Mouse (Mus musculus): Measurements from ENCODE around the gene Mypop.

The Mypop gene

GRCm38 (mm10) chr7:19003902-19004630 is 13.0 kb downstream of the Mypop start, which contains the start of gene Irf2bp1:
Irf2bp1 (plus strand) TSS chr7:19004044.
- Histone ChIP-seq H3K27me3 (ENCODE audit: insufficient read depth, low read length) (no peaks in the 10 kb centered on the region), H3K4me3 (replicated peaks; ENCODE audit: low read length) (peak within 1 kb of the TSS; percentile 90), H3K36me3 (ENCODE audit: insufficient read depth, low read length) (peaks cover 27% of the 10 kb centered on the region), H3K4me1 (replicated peaks; ENCODE audit: low read depth, low read length) (peaks cover 72% of the 10 kb centered on the region), H3K9me3 (ENCODE audit: low read length) (no peaks in the 10 kb centered on the region)
- TF ChIP-seq POU5F1 (IDR thresholded peaks at IDR 0.05; ENCODE audit: borderline replicate concordance, low read length) (no peak), NANOG (IDR thresholded peaks at IDR 0.05; ENCODE audit: borderline replicate concordance, low read length) (no peak), CTCF (conservative IDR thresholded peaks at IDR 0.05; ENCODE audit: low read length) (no peak)

- no peaks in the 10 kb centered on the region for H3K27me3 ChIP-seq (ENCODE audit: insufficient read depth, low read length)
- H3K4me3 ChIP-seq (replicated peaks; ENCODE audit: low read length), result peak overlapping the region; percentile 90
- TF ChIP-seq CTCF (conservative IDR thresholded peaks at IDR 0.05; ENCODE audit: low read length) (no peak), NANOG (IDR thresholded peaks at IDR 0.05; ENCODE audit: borderline replicate concordance, low read length) (no peak), POU5F1 (IDR thresholded peaks at IDR 0.05; ENCODE audit: borderline replicate concordance, low read length) (no peak)
- H3K36me3 ChIP-seq (ENCODE audit: insufficient read depth, low read length), result peaks cover 27% of the 10 kb centered on the region
- peaks cover 66% of the 10 kb centered on the region for H3K4me1 ChIP-seq (replicated peaks; ENCODE audit: low read depth, low read length)
- no peaks in the 10 kb centered on the region for H3K9me3 ChIP-seq (ENCODE audit: low read length)
Observed at GRCm38 (mm10) chr7:19004631-19005079, 13.6 kb downstream of the Mypop start.

DNA sequence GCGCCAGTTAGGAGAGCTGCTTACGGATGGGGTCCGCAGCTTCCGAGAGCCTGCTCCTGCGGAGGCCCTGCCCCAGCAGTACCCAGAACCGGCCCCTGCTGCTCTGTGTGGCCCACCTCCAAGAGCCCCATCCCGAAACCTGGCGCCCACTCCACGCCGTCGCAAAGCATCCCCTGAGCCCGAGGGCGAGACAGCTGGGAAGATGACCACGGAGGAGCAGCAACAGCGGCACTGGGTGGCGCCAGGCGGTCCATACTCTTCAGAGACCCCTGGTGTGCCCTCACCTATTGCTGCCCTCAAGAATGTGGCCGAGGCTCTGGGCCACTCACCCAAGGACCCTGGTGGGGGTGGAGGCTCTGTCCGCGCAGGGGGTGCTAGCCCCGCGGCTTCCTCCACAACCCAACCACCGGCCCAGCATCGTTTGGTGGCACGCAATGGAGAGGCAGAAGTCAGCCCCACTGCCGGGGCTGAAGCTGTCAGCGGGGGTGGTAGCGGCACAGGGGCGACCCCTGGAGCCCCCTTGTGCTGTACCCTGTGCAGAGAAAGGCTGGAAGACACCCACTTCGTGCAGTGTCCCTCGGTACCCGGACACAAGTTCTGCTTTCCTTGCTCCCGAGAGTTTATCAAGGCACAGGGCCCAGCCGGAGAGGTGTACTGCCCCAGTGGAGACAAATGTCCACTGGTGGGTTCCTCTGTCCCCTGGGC is 14.5 kb downstream of the Mypop start:
- H3K27me3 ChIP-seq (ENCODE audit: insufficient read depth, low read length), result 0 out of 2 replicates have a peak, but pooled peaks cover 2% of the 10 kb centered on the region
- peak overlapping the region; percentile 90 for H3K4me3 ChIP-seq (replicated peaks; ENCODE audit: low read length)
- TF ChIP-seq POU5F1 (IDR thresholded peaks at IDR 0.05; ENCODE audit: borderline replicate concordance, low read length) (no peak), NANOG (IDR thresholded peaks at IDR 0.05; ENCODE audit: borderline replicate concordance, low read length) (no peak), CTCF (conservative IDR thresholded peaks at IDR 0.05; ENCODE audit: low read length) (no peak)
- H3K9me3 ChIP-seq (ENCODE audit: low read length), result no peaks in the 10 kb centered on the region
- peaks cover 27% of the 10 kb centered on the region for H3K36me3 ChIP-seq (ENCODE audit: insufficient read depth, low read length)
- peaks cover 59% of the 10 kb centered on the region for H3K4me1 ChIP-seq (replicated peaks; ENCODE audit: low read depth, low read length)

DNA sequence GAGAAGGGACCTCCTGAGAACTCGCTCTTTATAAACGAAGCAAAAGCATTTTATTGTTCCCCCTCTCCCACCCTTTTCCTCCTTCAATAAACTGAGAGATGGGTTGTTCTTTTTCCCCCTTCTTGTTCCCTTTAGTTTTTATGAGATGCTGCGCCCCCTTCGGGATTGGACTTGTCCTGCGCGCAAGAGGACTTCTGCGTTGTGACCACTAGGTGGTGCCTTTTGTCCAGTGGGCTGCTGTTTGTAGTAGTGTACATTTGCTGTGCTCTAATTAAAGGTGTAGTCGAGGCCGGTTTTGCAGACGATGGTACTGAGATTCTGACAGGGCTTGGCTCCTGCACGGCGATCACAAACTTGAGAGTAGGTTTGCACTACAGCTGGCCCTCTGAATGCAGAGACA is 15.4 kb downstream of the Mypop start:
- TF ChIP-seq CTCF (conservative IDR thresholded peaks at IDR 0.05; ENCODE audit: low read length), result peak; percentile 95
- TF ChIP-seq POU5F1 (IDR thresholded peaks at IDR 0.05; ENCODE audit: borderline replicate concordance, low read length), result no peak
- Histone ChIP-seq H3K9me3 (ENCODE audit: low read length) (no peaks in the 10 kb centered on the region), H3K4me1 (replicated peaks; ENCODE audit: low read depth, low read length) (peaks cover 51% of the 10 kb centered on the region), H3K27me3 (ENCODE audit: insufficient read depth, low read length) (0 out of 2 replicates have a peak, but pooled peaks cover 4% of the 10 kb centered on the region), H3K4me3 (replicated peaks; ENCODE audit: low read length) (peak overlapping the region; percentile 90), H3K36me3 (ENCODE audit: insufficient read depth, low read length) (peaks cover 27% of the 10 kb centered on the region)

DNA sequence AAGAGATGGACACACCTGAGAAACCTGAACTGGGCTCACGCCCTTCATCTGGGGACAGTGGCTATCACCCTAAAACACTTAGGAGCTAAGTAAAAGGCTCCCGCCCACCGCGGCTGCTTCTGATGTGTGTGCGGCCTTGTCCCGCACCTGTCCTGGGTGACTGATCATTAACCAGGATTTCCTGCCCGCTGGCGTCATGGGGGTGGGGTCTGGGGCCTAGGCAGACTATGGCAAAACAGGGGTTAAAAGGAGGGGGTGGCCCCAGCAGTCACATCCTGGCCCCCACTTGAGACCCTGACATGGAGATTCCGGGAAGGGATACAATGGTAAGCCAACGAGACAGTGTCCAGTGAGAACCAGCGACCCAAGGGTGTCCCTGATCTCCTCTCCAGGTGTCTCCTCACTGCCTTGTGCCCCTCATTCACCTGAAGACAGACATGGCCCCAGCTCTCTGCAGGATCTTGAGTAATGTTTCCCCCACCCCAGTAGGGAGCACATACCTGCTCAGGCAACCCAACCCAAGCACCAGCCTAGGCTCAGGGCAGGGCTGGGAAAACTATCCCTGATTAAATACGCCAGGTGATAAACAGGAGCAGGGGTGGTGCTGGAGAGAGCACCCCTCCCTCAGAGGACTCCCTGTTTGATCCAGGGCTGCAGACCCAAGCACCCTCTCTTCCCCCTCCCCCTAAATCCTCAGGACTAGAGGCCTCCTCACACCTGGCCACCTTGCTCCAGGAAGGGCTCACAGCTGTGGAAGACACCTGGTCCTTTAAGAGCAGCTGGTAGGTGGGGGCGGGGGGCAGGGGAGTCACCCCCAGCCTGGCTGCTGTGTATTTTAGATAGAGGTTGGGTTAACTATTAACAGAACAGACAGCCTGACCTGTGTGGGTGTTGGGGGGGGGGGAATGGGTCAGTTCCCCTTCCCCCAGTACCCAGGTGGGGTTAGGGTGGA is 16.3 kb downstream of the Mypop start:
- Histone ChIP-seq H3K4me3 (replicated peaks; ENCODE audit: low read length) (peak overlapping the region; percentile 23), H3K36me3 (ENCODE audit: insufficient read depth, low read length) (peaks cover 27% of the 10 kb centered on the region), H3K9me3 (ENCODE audit: low read length) (no peaks in the 10 kb centered on the region), H3K4me1 (replicated peaks; ENCODE audit: low read depth, low read length) (peaks cover 49% of the 10 kb centered on the region), H3K27me3 (ENCODE audit: insufficient read depth, low read length) (peaks cover 9% of the 10 kb centered on the region)
- TF ChIP-seq NANOG (IDR thresholded peaks at IDR 0.05; ENCODE audit: borderline replicate concordance, low read length) (no peak), POU5F1 (IDR thresholded peaks at IDR 0.05; ENCODE audit: borderline replicate concordance, low read length) (no peak), CTCF (conservative IDR thresholded peaks at IDR 0.05; ENCODE audit: low read length) (no peak)

DNA sequence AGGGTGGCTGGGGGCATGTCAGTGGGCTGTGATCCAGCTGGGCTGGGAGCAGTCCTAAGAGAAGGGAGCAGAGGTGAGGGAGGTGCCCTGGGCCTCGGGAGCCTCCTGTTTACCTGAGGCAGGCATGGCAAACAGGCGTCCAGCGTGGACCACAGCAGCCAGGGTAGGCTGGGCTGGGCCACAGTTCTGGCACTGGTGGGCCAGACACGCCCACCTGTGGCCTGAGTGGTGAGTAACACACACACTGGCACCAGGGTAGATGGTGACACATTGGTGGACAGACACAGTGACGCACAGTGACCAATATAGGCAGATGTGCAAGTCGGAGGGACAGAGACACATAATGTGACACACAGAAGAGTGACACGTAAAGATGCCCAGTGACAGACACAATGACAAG is 19.5 kb downstream of the Mypop start:
- no peak for TF ChIP-seq NANOG (IDR thresholded peaks at IDR 0.05; ENCODE audit: borderline replicate concordance, low read length)
- no peak for TF ChIP-seq CTCF (conservative IDR thresholded peaks at IDR 0.05; ENCODE audit: low read length)
- no peak for TF ChIP-seq POU5F1 (IDR thresholded peaks at IDR 0.05; ENCODE audit: borderline replicate concordance, low read length)
- no peak overlapping the region for H3K4me3 ChIP-seq (replicated peaks; ENCODE audit: low read length)
- H3K27me3 ChIP-seq (ENCODE audit: insufficient read depth, low read length), result peaks cover 32% of the 10 kb centered on the region

DNA sequence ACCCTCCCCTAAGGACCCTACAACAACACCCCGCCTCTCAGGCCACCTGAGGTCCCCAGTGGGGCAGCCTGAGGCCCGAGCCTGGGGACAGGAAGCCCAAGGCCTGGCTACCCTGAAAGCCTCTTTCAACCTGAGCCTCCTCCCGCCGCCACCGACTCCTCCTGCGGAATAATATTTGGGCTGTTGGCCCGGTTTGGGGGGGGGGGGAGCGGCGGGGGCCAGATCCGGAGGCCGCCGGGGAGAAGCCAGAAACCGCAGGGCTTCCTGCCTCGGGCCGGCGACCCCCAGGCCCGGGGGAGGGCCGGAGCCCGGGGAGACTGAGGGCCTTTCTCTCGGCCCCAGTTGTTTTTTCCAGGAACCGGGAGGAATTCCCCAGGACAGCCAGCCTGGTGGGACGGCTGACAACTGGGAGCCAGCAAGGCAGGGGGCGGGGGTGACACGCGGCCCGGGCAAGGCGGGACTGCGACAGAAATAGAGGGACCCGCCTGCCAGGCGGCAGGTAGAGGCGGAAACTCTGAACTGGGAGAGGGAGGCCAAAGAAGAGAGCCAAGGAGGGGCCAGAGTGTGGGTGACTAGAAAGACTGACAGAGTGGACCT is 21.1 kb downstream of the Mypop start:
- H3K27me3 ChIP-seq (ENCODE audit: insufficient read depth, low read length), result peaks cover 32% of the 10 kb centered on the region
- TF ChIP-seq CTCF (conservative IDR thresholded peaks at IDR 0.05; ENCODE audit: low read length) (no peak), NANOG (IDR thresholded peaks at IDR 0.05; ENCODE audit: borderline replicate concordance, low read length) (no peak), POU5F1 (IDR thresholded peaks at IDR 0.05; ENCODE audit: borderline replicate concordance, low read length) (no peak)
- peaks cover 38% of the 10 kb centered on the region for H3K4me1 ChIP-seq (replicated peaks; ENCODE audit: low read depth, low read length)
- H3K9me3 ChIP-seq (ENCODE audit: low read length), result no peaks in the 10 kb centered on the region
- peaks cover 5% of the 10 kb centered on the region for H3K36me3 ChIP-seq (ENCODE audit: insufficient read depth, low read length)
- peak overlapping the region; percentile 69 for H3K4me3 ChIP-seq (replicated peaks; ENCODE audit: low read length)

More for the DNA sequence above, 19.5 kb downstream of the Mypop start:
- H3K36me3 ChIP-seq (ENCODE audit: insufficient read depth, low read length), result peaks cover 18% of the 10 kb centered on the region
- H3K9me3 ChIP-seq (ENCODE audit: low read length), result no peaks in the 10 kb centered on the region
- peaks cover 52% of the 10 kb centered on the region for H3K4me1 ChIP-seq (replicated peaks; ENCODE audit: low read depth, low read length)

Measured in E14TG2a.4 (cell line).